Mouse (Mus musculus): ENCODE measurements around the gene Gbx1.

Gbx1 gene

GRCm38 (mm10) chr5:24525360-24526189, 1.4 kb downstream of the Gbx1 start:
- no peak for DNase-seq (ENCODE audit: extremely low spot score, low read depth, low spot score)

DNA sequence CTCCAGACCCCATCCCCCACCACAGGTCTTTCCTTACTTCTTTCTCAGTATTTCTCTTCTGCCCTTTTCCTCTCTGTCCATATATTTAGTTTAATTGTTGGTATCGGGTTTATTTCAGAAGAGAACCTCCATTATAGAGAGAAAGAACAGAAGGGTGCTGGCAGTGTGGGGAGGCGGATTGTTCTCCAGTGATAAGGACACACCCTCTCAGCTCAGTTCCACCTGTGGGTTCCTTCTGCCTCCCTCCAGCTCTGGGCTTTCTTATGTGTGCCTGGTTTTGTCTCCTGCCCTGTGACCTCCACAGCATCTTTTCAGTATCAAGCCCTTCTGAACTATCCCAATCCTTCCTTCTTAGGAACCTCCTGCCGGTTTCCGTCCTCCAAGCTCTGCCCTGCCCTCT, 2.5 kb downstream of the Gbx1 start:
- no peak for DNase-seq (ENCODE audit: extremely low spot score, low read depth, low spot score)

DNA sequence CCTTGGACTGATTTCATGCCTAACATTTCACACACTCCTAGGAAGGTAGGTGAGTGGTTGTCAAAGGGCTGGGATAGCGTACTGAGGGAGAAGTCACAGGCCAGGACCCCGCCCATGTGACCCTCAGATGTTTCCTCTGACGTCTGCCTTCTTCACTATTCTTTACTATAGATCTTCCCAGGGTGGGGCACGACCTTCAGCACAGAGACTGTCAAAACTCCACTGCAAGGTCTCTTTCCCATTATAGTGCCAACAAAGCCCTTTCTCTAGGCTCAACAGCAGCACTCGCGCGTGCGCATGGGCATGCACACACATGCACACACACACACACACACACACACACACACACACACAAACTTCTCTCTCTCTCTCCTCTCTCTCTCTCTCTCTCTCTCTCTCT, 3.2 kb downstream of the Gbx1 start:
- DNase-seq (ENCODE audit: extremely low spot score, low read depth, low spot score), result no peak

DNA sequence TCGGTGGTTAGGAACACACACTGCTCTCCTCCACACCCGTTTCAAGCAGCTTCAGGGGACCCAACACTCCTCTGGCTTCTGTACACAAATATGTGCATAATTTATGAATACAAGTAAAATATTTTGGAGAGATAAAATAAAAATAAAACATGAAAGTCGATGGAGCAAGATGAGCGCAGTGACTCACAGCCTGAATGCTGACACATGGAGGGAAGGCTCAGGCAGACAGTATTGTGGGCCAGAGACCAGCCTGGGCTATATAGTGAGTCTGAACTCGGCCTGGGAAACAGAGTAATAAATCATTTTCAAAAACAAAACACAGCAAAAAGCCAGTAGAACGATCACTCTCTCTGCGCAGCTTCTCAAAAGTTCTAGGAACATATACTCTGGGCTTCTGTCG, 5.6 kb downstream of the Gbx1 start:
- DNase-seq (ENCODE audit: extremely low spot score, low read depth, low spot score), result no peak

DNA sequence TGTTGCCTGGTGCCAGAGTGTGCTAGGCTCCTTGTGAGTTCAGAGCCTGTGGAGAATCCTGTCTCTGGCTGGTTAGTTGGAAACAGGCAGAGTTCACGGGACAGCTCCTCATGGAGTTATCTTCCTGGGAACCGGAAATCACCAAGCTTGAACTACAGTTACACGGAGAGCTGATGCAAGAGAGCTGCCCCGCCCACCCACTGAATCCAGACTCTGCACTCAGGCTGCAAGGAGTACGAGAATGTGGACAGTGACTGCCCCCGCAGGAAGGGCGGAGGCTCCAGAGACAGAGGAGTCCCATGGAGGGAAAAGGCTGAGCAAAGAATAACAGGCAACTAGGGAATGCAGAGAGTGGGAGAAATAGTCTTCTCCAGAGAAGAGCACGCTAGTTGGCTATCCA, 14.7 kb downstream of the Gbx1 start:
- DNase-seq (ENCODE audit: extremely low spot score, low read depth, low spot score), result no peak

DNA sequence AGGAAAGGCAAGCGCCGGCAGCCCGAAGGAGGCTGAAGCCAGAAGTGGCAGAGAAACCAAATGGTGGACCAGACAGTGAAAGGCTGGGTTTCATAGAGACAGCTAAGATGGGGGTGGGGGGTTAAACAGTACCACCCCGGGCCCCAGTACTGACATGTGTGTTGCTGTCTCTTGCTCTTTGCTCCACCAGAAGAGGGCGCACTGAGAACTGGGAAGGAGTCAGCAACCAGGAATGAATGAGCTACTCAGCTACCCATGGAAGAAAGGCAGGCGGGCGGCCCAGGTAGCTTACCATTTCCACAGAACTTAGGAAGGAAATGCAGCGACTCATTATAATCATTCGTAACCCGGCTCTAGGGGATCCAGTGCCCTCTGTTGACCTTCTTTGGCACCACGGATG, 16.4 kb downstream of the Gbx1 start:
- DNase-seq (ENCODE audit: extremely low spot score, low read depth, low spot score), result no peak

DNA sequence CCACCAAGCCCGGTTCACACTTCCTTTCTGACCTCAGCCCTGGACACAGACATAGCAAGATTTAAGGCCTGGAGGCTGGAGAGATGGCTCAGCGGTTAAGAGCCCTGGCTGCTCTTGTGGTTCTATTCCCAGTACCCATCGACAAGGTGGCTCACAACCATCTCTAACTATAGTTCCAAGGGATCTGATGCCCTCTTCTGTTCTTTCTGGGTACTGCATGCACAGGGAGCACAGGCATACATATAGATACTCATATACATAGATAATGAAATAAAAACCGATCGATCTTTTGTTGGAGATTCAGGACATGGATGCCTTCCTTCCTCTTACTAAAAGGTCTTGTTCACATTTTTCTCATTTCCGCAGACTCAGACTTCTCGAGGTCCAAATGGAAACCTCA, 18.6 kb downstream of the Gbx1 start:
- DNase-seq (ENCODE audit: extremely low spot score, low read depth, low spot score), result no peak

DNA sequence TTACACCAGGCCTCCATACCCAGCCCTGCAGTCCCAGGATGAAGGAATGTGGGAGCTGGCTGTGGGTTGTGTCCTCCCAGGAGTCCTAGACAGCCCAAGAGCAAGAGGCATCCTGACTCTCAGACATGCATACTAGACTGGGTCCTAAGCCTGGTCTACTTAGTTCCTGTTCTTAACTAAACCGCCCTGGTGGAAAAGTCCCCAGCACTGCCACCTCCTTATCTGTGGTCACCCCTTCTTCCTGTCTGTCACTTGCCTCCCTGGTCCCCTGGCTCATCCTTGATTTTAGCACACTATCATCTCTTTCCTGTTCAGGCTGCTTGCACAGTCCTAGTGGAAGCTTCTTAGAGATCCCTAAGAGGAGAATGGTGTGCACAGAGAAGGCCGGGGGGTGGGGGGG, 21.5 kb downstream of the Gbx1 start:
- DNase-seq (ENCODE audit: extremely low spot score, low read depth, low spot score), result no peak

- no peak for DNase-seq (ENCODE audit: extremely low spot score, low read depth, low spot score)
These were observed 24.2 kb downstream of the Gbx1 start for GRCm38 (mm10) chr5:24502786-24503185.

- no peak for DNase-seq (ENCODE audit: extremely low spot score, low read depth, low spot score)
These were observed 26.2 kb downstream of the Gbx1 start for GRCm38 (mm10) chr5:24500851-24501250.

DNA sequence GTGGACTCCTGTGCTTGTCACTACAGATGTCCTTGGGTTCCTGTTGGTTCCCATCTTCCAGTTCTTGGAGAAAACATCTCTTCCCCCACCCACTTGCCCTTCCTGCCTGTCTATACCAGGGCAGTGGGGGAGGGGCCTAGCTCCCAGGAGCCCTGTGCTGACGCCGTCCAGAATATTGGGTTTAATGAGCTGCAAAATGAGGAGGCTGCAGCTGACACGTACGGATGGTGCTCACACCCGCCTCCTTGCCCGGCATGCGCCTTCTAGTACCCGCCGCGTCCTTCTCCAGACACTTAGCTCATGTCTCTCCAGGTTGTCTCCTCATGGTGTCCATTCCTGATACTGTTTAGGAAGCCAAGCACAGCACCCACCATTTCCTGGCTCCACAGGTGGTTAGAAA, 27.9 kb downstream of the Gbx1 start:
- no peak for DNase-seq (ENCODE audit: extremely low spot score, low read depth, low spot score)

GRCm38 (mm10) chr5:24497526-24497925, 29.5 kb downstream of the Gbx1 start:
- no peak for DNase-seq (ENCODE audit: extremely low spot score, low read depth, low spot score)

GRCm38 (mm10) chr5:24496756-24497155, 30.2 kb downstream of the Gbx1 start:
- DNase-seq (ENCODE audit: extremely low spot score, low read depth, low spot score), result no peak

- no peak for DNase-seq (ENCODE audit: extremely low spot score, low read depth, low spot score)
These were observed 32.0 kb downstream of the Gbx1 start for GRCm38 (mm10) chr5:24495019-24495418.

DNA sequence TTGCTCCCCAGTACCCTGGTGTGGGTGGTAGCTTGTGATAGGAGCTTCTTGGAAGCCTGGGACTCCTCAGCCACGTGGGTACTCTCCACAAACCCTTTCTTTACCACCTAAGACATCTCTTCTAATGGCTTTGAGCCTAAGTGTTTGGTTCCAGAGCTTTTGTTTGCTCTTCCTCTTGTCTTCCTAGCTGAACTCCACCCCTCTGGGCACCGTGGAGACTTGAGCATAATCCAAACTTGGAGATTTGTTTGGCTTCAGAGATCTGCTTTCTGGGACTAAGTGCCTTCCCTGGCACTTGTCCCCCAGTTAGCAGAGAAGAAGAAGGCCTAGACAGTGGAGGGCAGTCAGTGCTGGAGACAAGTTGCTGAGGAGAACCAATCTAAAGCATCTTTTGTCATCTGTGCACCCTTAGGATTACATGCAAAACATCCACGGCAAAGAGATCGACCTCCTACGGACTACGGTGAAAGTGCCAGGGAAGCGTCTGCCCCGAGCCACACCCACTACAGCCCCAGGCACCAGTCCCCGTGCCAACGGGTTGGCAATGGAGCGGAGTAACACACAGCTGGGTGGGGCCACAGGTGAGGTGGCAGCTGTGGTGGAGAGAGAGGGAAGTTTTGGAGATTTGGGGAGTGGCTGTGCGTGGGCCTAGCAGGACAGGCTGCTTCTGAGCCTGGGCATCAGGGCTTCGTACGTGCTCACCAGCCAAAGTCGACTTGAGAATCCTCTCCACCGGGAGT, 34.3 kb downstream of the Gbx1 start:
- DNase-seq (ENCODE audit: extremely low spot score, low read depth, low spot score), result no peak

DNA sequence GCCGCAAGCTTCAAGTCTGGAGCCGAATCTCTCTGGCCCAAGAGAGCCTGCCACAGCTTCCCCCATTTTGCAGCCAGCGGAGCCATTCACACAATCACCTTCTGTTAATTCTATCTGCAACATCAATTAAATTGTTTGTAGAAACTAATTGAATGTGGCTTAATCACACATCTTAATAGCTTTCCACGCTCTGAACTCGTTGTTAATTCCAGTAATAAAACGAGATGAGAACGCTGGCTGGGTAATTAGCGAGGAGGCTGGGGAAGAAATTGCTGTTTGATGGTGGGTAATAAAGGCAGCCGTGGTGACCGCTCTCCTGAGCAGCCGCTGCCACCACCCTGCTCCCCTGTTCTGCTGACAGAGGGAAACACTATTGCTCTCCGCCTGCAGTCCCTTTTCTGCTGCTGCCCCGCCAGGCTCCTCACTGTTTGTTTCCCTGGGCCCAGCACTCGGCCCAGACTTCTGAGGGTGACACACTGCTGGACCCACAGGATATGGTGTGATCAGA, 36.5 kb downstream of the Gbx1 start:
- DNase-seq (ENCODE audit: extremely low spot score, low read depth, low spot score), result no peak

GRCm38 (mm10) chr5:24486738-24487137, 40.3 kb downstream of the Gbx1 start:
- no peak for DNase-seq (ENCODE audit: extremely low spot score, low read depth, low spot score)

GRCm38 (mm10) chr5:24486097-24486496, 40.9 kb downstream of the Gbx1 start:
- DNase-seq (ENCODE audit: extremely low spot score, low read depth, low spot score), result peak; percentile 66

- DNase-seq (ENCODE audit: extremely low spot score, low read depth, low spot score), result no peak
These were observed 42.0 kb downstream of the Gbx1 start for GRCm38 (mm10) chr5:24484963-24485362.

DNA sequence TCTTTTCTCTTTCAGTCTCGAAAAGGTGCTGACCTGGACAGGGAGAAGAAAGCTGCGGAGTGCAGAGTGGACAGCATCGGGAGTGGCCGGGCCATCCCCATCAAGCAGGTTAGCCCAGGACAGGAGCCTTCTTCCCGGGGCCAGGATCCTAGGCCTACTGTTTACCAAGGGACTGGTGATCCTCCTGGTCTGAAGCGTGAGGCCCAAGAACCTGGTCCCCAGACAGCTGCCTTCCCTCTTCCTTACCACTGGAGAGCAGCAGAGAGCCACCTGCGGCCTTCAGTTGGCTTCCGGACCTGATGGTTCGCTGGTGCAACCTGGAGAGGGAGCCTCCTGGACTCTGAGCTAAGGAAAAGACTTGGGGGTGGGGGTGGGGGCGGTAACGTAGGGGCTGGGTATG, 43.7 kb downstream of the Gbx1 start:
- DNase-seq (ENCODE audit: extremely low spot score, low read depth, low spot score), result no peak

DNA sequence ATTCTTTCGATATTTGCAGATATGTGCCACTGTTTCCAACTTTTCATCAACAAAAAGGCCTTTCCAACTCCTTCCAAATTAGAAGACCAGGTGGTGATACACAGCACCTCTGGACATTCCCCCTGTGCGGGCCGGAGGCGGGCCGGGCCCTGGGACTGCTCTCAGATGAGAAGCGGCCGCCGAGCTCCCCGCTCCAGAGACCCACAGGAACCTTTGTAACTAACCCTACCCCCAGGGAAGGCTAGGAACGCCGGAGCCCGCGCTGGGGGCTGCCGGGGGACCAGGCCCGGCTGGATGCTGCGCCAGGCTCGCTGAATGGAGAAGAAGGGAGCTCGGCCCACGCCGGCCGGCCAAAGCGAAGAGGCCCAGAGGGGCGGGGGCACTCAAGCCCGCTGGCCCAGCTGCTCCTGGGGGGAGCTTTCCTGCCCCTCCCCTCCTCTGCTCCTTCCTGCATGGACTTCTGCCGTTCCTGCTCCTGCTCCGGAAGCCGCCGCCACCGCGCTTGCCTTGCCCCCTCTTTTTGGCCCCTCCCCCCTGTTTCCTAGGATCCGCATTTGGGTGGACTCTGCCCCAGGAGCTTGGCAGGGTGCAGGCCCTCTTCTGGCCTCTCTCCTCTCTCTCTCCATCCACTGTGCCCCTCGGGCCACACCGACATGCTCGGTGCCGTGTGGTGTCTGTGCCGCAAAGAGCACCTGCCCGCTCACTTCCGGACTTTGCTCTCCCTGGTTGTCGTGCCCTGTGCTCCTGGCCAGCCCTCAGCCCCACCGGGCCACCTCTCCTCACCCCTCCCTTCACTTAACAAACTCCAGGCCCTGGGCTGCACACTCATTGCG, 44.5 kb downstream of the Gbx1 start:
- DNase-seq (ENCODE audit: extremely low spot score, low read depth, low spot score), result no peak

All from hindlimb bud, embryonic 11.5 days (tissue).